Mouse (Mus musculus): ENCODE results near the gene Hs3st3a1.

Hs3st3a1 gene

GRCm38 (mm10) chr11:64434611-64435545 is at the start of gene Hs3st3a1:
Hs3st3a1 (plus strand) TSS chr11:64435332.
- DNase-seq (ENCODE audit: low read depth, low spot score), result no peak

- DNase-seq (ENCODE audit: low read depth, low spot score), result no peak
These were observed 48.8 kb upstream of the Hs3st3a1 start for GRCm38 (mm10) chr11:64386333-64386732.

- DNase-seq (ENCODE audit: low read depth, low spot score), result peak; percentile 45
These were observed 38.7 kb upstream of the Hs3st3a1 start for GRCm38 (mm10) chr11:64396331-64396881.

GRCm38 (mm10) chr11:64396949-64397348 is 38.2 kb upstream of the Hs3st3a1 start:
- no peak for DNase-seq (ENCODE audit: low read depth, low spot score)

GRCm38 (mm10) chr11:64397612-64398011 is 37.5 kb upstream of the Hs3st3a1 start:
- DNase-seq (ENCODE audit: low read depth, low spot score), result no peak

- DNase-seq (ENCODE audit: low read depth, low spot score), result no peak
These were observed 34.5 kb upstream of the Hs3st3a1 start for GRCm38 (mm10) chr11:64400534-64401093.

- DNase-seq (ENCODE audit: low read depth, low spot score), result no peak
These were observed 16.2 kb upstream of the Hs3st3a1 start for GRCm38 (mm10) chr11:64418969-64419368.

- no peak for DNase-seq (ENCODE audit: low read depth, low spot score)
These were observed 647 bp downstream of the Hs3st3a1 start for GRCm38 (mm10) chr11:64435546-64436411.

GRCm38 (mm10) chr11:64436412-64436727 is 1.2 kb downstream of the Hs3st3a1 start, which contains the start of gene F930015N05Rik:
F930015N05Rik (minus strand) TSS chr11:64436653.
- no peak for DNase-seq (ENCODE audit: low read depth, low spot score)

- DNase-seq (ENCODE audit: low read depth, low spot score), result no peak
These were observed 1.7 kb downstream of the Hs3st3a1 start for GRCm38 (mm10) chr11:64436791-64437298.

- no peak for DNase-seq (ENCODE audit: low read depth, low spot score)
These were observed 2.6 kb downstream of the Hs3st3a1 start for GRCm38 (mm10) chr11:64437721-64438120.

- no peak for DNase-seq (ENCODE audit: low read depth, low spot score)
These were observed 3.8 kb downstream of the Hs3st3a1 start for GRCm38 (mm10) chr11:64438909-64439308.

- DNase-seq (ENCODE audit: low read depth, low spot score), result peak; percentile 13
These were observed 7.0 kb downstream of the Hs3st3a1 start for GRCm38 (mm10) chr11:64442119-64442518.

- DNase-seq (ENCODE audit: low read depth, low spot score), result no peak
These were observed 7.6 kb downstream of the Hs3st3a1 start for GRCm38 (mm10) chr11:64442701-64443100.

GRCm38 (mm10) chr11:64445227-64445626 is 10.1 kb downstream of the Hs3st3a1 start:
- no peak for DNase-seq (ENCODE audit: low read depth, low spot score)

GRCm38 (mm10) chr11:64448586-64449315 is 13.6 kb downstream of the Hs3st3a1 start:
- no peak for DNase-seq (ENCODE audit: low read depth, low spot score)

- no peak for DNase-seq (ENCODE audit: low read depth, low spot score)
These were observed 26.6 kb downstream of the Hs3st3a1 start for GRCm38 (mm10) chr11:64461746-64462145.

- no peak for DNase-seq (ENCODE audit: low read depth, low spot score)
These were observed 33.6 kb downstream of the Hs3st3a1 start for GRCm38 (mm10) chr11:64468737-64469136.

- no peak for DNase-seq (ENCODE audit: low read depth, low spot score)
These were observed 35.6 kb downstream of the Hs3st3a1 start for GRCm38 (mm10) chr11:64470689-64471088.

GRCm38 (mm10) chr11:64473679-64474078 is 38.5 kb downstream of the Hs3st3a1 start:
- no peak for DNase-seq (ENCODE audit: low read depth, low spot score)

GRCm38 (mm10) chr11:64481445-64481844 is 46.3 kb downstream of the Hs3st3a1 start:
- DNase-seq (ENCODE audit: low read depth, low spot score), result no peak

All from A20 (cell line).